Mouse (Mus musculus) forebrain, embryonic 12.5 days (tissue): ENCODE measurements at regions not wholly inside any gene's neighbourhood (a gene's known extent, or its start where the extent isn't known, plus 50 kb on each side); places are given as distances from the start of the nearest gene placed in this dataset.

Source experiments
- ATAC-seq: fragments of 200-750 bp; cut with Nextera tagmentation; 2 replicates; pipeline ENCODE4 v1.8.0; 2017; ENCODE audit warnings: moderate TSS enrichment; ENCODE audit not compliant: low FRiP score
- H3K27ac ChIP-seq: fragments of 300-500 bp; sonication (generic); 2 replicates; pipeline ENCODE4 v1.5.1; 2016; ENCODE audit warnings: mild to moderate bottlenecking
- H3K27me3 ChIP-seq: fragments of 300-500 bp; sonication (generic); 2 replicates; pipeline ENCODE4 v1.6.1; 2016; ENCODE audit warnings: mild to moderate bottlenecking
- H3K36me3 ChIP-seq: fragments of 300-500 bp; sonication (generic); replicated peaks from 2 replicates; pipeline ENCODE4 v1.6.1; 2016; ENCODE audit warnings: mild to moderate bottlenecking
- H3K4me1 ChIP-seq: fragments of 300-500 bp; sonication (generic); 2 replicates; pipeline ENCODE4 v1.6.1; 2016
- H3K4me2 ChIP-seq: fragments of 300-500 bp; sonication (generic); 2 replicates; pipeline ENCODE4 v1.6.1; 2016; ENCODE audit warnings: mild to moderate bottlenecking, moderate library complexity
- H3K4me3 ChIP-seq: fragments of 300-500 bp; sonication (generic); replicated peaks from 2 replicates; pipeline ENCODE4 v1.5.1; 2016; ENCODE audit warnings: mild to moderate bottlenecking
- H3K9ac ChIP-seq: fragments of 300-500 bp; sonication (generic); 2 replicates; pipeline ENCODE4 v1.6.1; 2016; ENCODE audit warnings: mild to moderate bottlenecking
- H3K9me3 ChIP-seq: fragments of 300-500 bp; sonication (generic); 2 replicates; pipeline ENCODE4 v1.6.1; 2016
- WGBS: fragments of 180-500 bp; shearing (Covaris S2); methylation state at CpG from one replicate; pipeline ENCODE4 v1.1.7; 2016; 5-methylcytosine and 5-hydroxymethylcytosine counted together

- Histone ChIP-seq H3K9ac (no peak overlapping the region), H3K9me3 (no peaks in the 10 kb centered on the region), H3K4me1 (peaks cover 4% of the 10 kb centered on the region; the same call in 1 of the 2 replicates), H3K27ac (no peak overlapping the region), H3K4me2 (no peak overlapping the region), H3K27me3 (no peaks in the 10 kb centered on the region), H3K4me3 (no peak overlapping the region), H3K36me3 (no peaks in the 10 kb centered on the region)
- no peak for ATAC-seq
- 87% methylated on average over 6 of the region's 6 CpGs for WGBS
Measured at GRCm38 (mm10) chr9:113517756-113518155, 190.3 kb downstream of the Pdcd6ip start.

GRCm38 (mm10) chr9:113515703-113516020, 192.4 kb downstream of the Pdcd6ip start:
- Histone ChIP-seq H3K9me3 (no peaks in the 10 kb centered on the region), H3K4me1 (peaks cover 4% of the 10 kb centered on the region; the same call in 1 of the 2 replicates)
- ATAC-seq = no peak

DNA sequence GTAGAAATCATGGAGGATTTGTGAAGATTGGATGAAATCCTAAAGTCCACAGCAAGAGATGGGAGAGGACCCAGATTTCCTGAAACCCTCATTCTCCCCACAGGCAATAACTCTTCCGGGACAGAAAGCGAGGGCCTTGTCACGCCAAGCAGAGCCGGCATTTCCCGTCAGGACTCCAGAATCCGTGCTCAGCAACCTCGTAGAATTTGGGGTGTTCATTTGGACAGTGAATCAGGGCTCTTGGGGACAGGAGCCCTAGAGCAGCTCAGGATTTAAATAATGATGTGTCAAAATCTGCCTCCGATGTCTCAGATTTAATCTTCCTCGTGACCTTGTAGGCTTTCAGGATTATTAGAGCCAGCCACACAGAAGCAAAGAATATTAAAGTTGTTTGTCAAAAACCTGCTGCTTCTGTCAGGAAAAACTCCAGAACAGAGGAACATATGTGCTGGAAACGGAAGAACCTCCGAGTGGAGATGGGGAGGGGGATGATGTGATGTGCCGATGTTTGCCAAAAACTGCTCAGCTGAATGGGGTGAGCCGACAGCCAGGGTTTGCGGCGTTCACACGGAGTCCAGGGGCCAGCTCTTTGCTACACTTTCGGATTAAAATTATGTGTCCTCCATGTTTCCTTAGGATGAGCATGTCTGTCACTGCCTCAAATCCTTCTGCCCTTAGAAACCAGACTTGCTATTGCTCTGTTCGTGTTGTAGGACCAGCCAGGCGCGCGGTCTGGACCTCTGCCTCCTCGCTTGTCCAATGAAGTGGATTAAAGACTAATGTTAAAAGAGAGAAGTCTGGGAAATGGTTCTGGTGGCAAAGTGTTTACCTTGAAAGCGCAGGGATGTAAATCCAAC, 193.0 kb downstream of the Pdcd6ip start:
- 88% methylated on average over 23 of the region's 23 CpGs for WGBS
- no peaks in the 10 kb centered on the region for H3K27me3 ChIP-seq
- no peak overlapping the region for H3K4me3 ChIP-seq
- no peaks in the 10 kb centered on the region for H3K9me3 ChIP-seq
- H3K4me1 ChIP-seq = peaks cover 4% of the 10 kb centered on the region; the same call in 1 of the 2 replicates
- H3K27ac ChIP-seq = no peak overlapping the region
- no peak overlapping the region for H3K9ac ChIP-seq
- no peak for ATAC-seq
- H3K4me2 ChIP-seq = no peak overlapping the region
- no peaks in the 10 kb centered on the region for H3K36me3 ChIP-seq

More at GRCm38 (mm10) chr9:113515703-113516020, 192.4 kb downstream of the Pdcd6ip start:
- 78% methylated on average over 6 of the region's 6 CpGs for WGBS
- Histone ChIP-seq H3K9ac (no peak overlapping the region), H3K4me2 (no peak overlapping the region), H3K36me3 (no peaks in the 10 kb centered on the region), H3K27ac (no peak overlapping the region), H3K27me3 (no peaks in the 10 kb centered on the region), H3K4me3 (no peak overlapping the region)

DNA sequence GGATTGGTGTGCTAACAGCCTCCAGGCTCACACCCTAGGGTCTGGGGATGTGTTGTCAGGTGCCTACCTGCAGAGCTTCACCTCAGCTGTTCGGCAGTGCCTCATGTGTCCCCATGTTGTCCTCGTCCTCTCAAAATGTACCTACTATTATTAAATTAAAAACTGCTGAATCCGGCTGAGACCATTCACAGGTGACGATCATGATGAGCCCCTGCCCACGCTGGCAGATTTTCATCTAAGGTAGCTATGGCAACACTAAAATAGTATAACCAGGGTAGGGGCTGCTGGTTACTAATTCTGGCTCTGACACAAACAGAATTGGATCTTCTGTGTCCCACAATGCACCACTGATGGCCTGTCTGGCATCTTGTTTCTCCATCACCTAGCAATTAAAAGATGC, 196.8 kb downstream of the Pdcd6ip start:
- Histone ChIP-seq H3K9ac (no peak overlapping the region), H3K9me3 (no peaks in the 10 kb centered on the region), H3K27me3 (no peaks in the 10 kb centered on the region), H3K4me3 (no peak overlapping the region), H3K36me3 (no peaks in the 10 kb centered on the region), H3K4me1 (peaks cover 15% of the 10 kb centered on the region), H3K4me2 (no peak overlapping the region), H3K27ac (no peak overlapping the region)
- ATAC-seq = no peak
- WGBS = 87% methylated on average over 5 of the region's 5 CpGs

DNA sequence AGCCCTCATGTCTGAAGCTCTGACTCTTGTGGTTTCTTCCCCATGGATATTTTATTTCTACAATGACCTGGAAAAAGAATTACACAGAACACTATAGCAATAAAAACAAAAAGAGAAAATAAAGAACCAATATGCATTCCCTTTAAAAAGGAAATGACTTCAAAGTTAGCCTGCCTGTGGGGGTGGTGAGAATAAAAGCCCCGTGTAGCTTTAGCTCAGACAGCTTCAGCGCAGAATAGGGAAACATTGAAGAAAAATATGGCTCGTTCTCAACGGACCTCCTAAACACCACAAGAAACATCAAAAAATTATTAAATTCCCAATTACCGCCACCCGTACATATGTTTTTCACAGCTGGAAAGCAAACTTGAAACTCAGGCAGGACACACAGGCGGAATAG, 198.7 kb downstream of the Pdcd6ip start:
- H3K27ac ChIP-seq = no peak overlapping the region
- no peak overlapping the region for H3K9ac ChIP-seq
- no peaks in the 10 kb centered on the region for H3K27me3 ChIP-seq
- H3K4me2 ChIP-seq = no peak overlapping the region
- H3K4me1 ChIP-seq = peaks cover 15% of the 10 kb centered on the region
- ATAC-seq = no peak
- H3K9me3 ChIP-seq = no peaks in the 10 kb centered on the region
- 92% methylated on average over 7 of the region's 7 CpGs for WGBS
- no peak overlapping the region for H3K4me3 ChIP-seq
- no peaks in the 10 kb centered on the region for H3K36me3 ChIP-seq

- WGBS = 85% methylated on average over 3 of the region's 3 CpGs
Measured at GRCm38 (mm10) chr9:113508821-113509220, 199.2 kb downstream of the Pdcd6ip start.

GRCm38 (mm10) chr9:113507561-113508460, 200.2 kb downstream of the Pdcd6ip start:
- H3K27ac ChIP-seq = peak overlapping the region; percentile 78
- H3K9me3 ChIP-seq = no peaks in the 10 kb centered on the region
- peak; percentile 84 for ATAC-seq
- H3K36me3 ChIP-seq = no peaks in the 10 kb centered on the region
- H3K4me1 ChIP-seq = peaks cover 15% of the 10 kb centered on the region
- no peak overlapping the region for H3K9ac ChIP-seq
- no peak overlapping the region for H3K4me3 ChIP-seq
- H3K4me2 ChIP-seq = no peak overlapping the region; the same call in 1 of the 2 replicates
- WGBS = 69% methylated on average over 20 of the region's 20 CpGs
- H3K27me3 ChIP-seq = no peaks in the 10 kb centered on the region

More at GRCm38 (mm10) chr9:113508821-113509220, 199.2 kb downstream of the Pdcd6ip start:
- Histone ChIP-seq H3K27ac (peak overlapping the region; percentile 67), H3K4me1 (peaks cover 15% of the 10 kb centered on the region), H3K27me3 (no peaks in the 10 kb centered on the region), H3K4me3 (no peak overlapping the region), H3K9me3 (no peaks in the 10 kb centered on the region), H3K36me3 (no peaks in the 10 kb centered on the region), H3K4me2 (no peak overlapping the region), H3K9ac (no peak overlapping the region)
- no peak for ATAC-seq

DNA sequence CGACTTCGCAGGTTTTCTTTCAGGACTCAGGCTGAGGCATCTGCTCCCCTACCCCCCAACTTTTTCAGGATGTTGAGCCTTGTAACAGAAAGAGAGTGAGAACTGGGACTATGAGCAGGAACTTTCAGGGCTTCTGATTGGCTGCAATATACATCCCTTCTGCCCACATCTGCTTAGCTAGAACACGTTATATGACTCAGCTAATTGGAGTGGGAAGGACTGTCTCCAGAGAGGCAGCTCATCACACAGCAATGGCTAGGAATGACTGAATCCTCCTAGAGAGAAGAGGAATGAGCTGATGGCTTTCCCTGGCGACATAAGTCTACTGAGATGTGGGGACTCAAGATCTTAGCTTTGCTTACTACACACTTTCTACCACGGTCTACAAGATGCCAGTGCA, 208.8 kb downstream of the Pdcd6ip start:
- no peaks in the 10 kb centered on the region for H3K27me3 ChIP-seq
- no peaks in the 10 kb centered on the region for H3K9me3 ChIP-seq
- H3K9ac ChIP-seq = no peak overlapping the region
- no peak for ATAC-seq
- H3K27ac ChIP-seq = no peak overlapping the region
- H3K36me3 ChIP-seq = no peaks in the 10 kb centered on the region
- 86% methylated on average over 5 of the region's 5 CpGs for WGBS
- no peaks in the 10 kb centered on the region for H3K4me1 ChIP-seq
- H3K4me2 ChIP-seq = no peak overlapping the region
- H3K4me3 ChIP-seq = no peak overlapping the region

DNA sequence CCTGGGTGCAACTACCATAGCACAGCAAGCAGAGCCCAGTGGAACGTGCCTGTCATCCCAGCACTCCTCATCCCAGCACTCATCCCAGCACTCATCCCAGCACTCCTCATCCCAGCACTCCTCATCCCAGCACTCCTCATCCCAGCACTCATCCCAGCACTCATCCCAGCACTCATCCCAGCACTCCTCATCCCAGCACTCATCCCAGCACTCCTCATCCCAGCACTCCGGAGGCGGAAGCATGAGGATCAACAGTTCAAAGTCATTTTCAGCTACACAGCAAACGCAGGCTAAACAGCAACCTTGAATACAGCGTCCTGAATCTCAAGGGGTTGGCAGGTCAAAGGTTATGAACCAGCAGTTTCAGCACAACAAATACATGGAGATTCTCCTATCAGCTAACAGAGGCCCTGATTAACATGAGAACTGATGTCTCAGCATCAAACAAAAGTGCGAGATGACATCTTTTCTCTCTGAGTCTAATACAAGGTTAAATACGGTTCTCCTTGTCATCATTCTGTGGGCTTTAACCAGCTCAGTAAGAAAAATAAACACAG, 211.8 kb downstream of the Pdcd6ip start:
- Histone ChIP-seq H3K4me2 (no peak overlapping the region), H3K36me3 (no peaks in the 10 kb centered on the region), H3K27me3 (no peaks in the 10 kb centered on the region), H3K9ac (no peak overlapping the region), H3K27ac (no peak overlapping the region), H3K4me3 (no peak overlapping the region), H3K4me1 (no peaks in the 10 kb centered on the region), H3K9me3 (no peaks in the 10 kb centered on the region)
- no peak for ATAC-seq
- WGBS = 52% methylated on average over 7 of the region's 7 CpGs

- Histone ChIP-seq H3K4me2 (no peak overlapping the region), H3K36me3 (no peaks in the 10 kb centered on the region), H3K4me3 (no peak overlapping the region), H3K9ac (no peak overlapping the region), H3K27me3 (no peaks in the 10 kb centered on the region), H3K4me1 (no peaks in the 10 kb centered on the region; the same call in 1 of the 2 replicates), H3K9me3 (no peaks in the 10 kb centered on the region), H3K27ac (no peak overlapping the region)
- WGBS = 88% methylated on average over 6 of the region's 6 CpGs
- ATAC-seq = no peak
Measured at GRCm38 (mm10) chr9:113488651-113489050, 219.4 kb downstream of the Pdcd6ip start.

- 57% methylated on average over 6 of the region's 6 CpGs for WGBS
- Histone ChIP-seq H3K9ac (no peak overlapping the region), H3K36me3 (no peaks in the 10 kb centered on the region), H3K27ac (no peak overlapping the region), H3K4me2 (no peak overlapping the region), H3K9me3 (no peaks in the 10 kb centered on the region), H3K4me3 (no peak overlapping the region), H3K27me3 (no peaks in the 10 kb centered on the region), H3K4me1 (no peaks in the 10 kb centered on the region; the same call in 1 of the 2 replicates)
- ATAC-seq = no peak
Measured at GRCm38 (mm10) chr9:113486494-113487081, 221.5 kb downstream of the Pdcd6ip start.

DNA sequence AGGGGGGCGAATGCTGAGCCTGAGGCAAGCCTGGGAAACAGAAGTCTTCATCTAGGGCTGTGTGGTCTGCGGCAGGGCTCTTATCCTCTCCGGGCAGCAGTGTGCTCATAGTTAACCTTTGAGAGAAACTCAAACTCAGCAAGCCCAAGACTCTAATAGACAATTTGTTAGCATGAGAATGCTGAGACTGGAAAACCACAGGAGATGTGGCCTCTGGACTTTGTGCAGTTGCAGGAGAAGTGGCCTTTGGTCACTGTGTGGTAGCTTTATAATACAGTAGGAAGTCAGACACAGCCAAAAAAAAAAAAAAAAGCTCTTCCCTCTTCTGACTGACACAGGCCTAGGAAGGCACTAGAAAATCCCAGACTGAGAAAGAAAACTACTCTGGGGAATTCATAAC, 228.2 kb downstream of the Pdcd6ip start:
- H3K4me2 ChIP-seq = no peak overlapping the region
- no peaks in the 10 kb centered on the region for H3K36me3 ChIP-seq
- H3K27me3 ChIP-seq = no peaks in the 10 kb centered on the region
- no peaks in the 10 kb centered on the region for H3K4me1 ChIP-seq
- H3K9me3 ChIP-seq = no peaks in the 10 kb centered on the region
- H3K27ac ChIP-seq = no peak overlapping the region
- whole genome bisulfite sequencing = 92% methylated on average over 3 of the region's 3 CpGs
- no peak for ATAC-seq
- H3K4me3 ChIP-seq = no peak overlapping the region
- no peak overlapping the region for H3K9ac ChIP-seq
